Mouse (Mus musculus) urinary bladder, postnatal 14 days (tissue): ENCODE data around the gene Cdk19.

Source experiments
- DNase-seq: peaks from one replicate; pipeline ENCODE4 v3.0.0; 2021; ENCODE audit warnings: low spot score

Cdk19 gene

GRCm38 (mm10) chr10:40443371-40443770, 104.0 kb downstream of the Cdk19 start:
- no peak for DNase-seq

DNA sequence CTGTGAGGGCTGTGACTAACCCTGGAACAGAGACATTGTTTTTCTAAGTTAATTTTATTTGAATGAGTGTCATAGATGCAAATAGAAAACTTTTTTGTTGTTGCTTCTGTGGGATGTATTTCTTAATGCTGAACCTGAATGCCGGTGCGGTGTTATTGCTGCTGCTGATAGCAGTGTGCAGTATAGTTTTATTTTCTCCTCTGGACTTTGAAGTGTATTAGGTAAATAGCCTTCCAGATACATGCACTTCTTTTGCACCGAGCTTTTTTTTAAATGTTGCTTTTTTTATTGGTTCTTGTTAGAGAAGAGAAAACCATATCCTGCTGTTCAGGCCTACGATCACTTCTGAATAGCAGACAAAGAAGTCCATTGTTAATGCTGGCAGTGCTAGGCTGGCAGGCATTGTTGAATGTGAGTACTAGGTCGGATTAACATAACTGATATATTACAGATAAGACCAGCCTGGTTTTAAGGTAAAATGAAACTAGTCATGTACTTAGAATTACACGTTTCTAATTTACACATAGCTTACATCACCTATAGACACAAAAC, 104.5 kb downstream of the Cdk19 start:
- no peak for DNase-seq

- DNase-seq: no peak
These were observed 105.2 kb downstream of the Cdk19 start for GRCm38 (mm10) chr10:40444586-40444985.

DNA sequence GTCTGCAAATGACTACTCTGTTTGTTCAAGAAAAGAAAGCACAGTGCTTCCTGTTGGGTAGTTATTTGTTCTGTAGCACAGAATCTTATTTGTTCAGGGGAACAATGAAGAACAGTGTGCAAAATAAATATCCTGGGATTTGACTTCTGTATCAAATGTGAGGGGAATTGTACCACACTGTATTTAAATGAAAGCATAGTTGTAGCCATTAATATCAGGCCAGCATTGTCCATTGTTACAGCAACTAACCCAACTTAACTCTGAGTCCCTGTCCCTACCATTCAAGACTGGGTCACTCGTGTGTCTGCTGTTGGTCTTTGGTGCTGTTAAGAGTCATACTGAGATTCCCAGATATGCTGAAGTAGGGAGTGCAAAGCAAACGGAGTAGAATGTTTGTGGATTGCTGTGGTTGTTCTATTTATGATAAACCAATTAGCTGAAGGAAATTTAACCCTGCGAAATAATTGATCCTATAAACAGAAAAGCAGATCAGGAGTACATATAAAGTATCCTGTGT, 106.8 kb downstream of the Cdk19 start:
- DNase-seq: no peak

- no peak for DNase-seq
These were observed 107.3 kb downstream of the Cdk19 start for GRCm38 (mm10) chr10:40446630-40447029.

DNA sequence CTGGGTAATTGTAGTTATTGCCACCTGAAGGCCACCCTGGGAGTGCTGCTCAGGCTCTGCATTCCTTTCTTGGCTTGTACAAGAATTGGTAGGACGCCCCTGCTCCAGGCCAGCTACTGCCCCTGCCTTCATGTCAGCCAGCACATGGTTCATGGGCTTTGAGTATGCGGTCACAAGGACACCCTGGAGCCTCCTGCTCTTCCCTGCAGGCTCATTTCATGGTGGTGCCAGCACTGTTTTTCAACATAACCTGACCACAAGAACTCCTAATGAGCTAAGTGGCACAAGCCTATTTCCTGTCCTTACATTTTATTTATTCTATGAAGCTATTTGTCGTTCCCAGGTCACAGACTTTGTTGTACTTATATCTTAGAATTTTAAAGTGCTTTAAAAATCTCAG, 107.9 kb downstream of the Cdk19 start:
- DNase-seq: no peak

DNA sequence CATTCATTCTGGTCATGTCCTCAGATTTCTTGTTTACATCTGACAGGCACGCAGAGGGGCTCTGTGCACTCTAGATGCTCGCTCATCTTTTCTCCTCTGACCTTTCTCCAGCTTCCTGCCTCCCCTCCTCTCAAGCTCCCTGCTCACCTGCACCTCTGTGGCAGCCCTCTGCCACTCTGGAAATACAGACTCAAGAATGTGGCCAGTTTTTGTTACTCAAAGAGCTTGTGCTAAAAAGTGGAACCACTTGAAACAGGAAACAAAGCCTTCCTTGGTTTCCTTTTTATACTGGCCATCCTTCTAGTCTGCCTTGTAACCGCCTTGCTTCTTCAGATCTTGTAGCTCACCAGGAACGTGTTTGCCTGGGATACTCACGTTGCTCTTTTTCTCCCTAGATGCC, 108.6 kb downstream of the Cdk19 start:
- DNase-seq: no peak

DNA sequence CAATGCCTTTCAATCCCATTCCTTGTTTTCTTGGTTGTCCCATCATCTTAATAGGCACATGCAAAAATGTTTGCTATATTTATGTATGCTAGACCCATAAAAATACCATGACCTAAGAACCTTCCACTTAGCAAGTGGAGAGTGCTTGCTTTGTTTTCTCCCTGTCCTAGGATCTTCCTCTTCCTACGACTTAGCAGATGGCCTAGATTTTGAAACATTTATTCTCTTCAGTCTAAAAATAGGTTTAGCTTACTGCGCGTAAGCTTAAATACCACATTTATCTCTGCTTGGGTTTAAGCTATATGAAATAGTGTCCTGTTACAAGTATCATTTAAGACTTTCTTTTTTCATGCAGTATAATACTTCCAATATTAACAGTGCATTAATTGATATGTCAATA, 109.1 kb downstream of the Cdk19 start:
- DNase-seq: no peak

- no peak for DNase-seq
These were observed 110.2 kb downstream of the Cdk19 start for GRCm38 (mm10) chr10:40449571-40449970.

DNA sequence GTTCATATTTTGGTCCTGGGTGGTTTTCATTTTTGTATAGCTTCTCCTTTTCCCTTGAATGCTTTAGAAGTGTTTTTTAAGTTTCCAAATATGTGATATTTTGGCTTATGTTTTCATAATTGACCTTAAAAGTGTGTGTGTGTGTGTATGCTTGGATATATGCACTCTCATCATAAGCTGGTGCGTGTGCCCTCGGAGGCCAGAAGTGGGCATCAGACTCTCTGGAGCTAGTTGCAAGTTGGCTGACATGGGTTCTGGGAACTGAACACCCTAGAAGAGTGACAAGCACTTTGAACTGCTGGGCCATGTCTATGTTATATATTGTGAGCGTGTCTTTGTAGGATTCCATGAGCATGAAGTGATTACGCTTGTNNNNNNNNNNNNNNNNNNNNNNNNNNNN, 110.8 kb downstream of the Cdk19 start:
- no peak for DNase-seq

GRCm38 (mm10) chr10:40457116-40457515, 117.8 kb downstream of the Cdk19 start:
- no peak for DNase-seq

- no peak for DNase-seq
These were observed 119.8 kb downstream of the Cdk19 start for GRCm38 (mm10) chr10:40459141-40459540.

- DNase-seq: no peak
These were observed 122.0 kb downstream of the Cdk19 start for GRCm38 (mm10) chr10:40461362-40461761.

GRCm38 (mm10) chr10:40462257-40462656, 122.9 kb downstream of the Cdk19 start:
- no peak for DNase-seq

DNA sequence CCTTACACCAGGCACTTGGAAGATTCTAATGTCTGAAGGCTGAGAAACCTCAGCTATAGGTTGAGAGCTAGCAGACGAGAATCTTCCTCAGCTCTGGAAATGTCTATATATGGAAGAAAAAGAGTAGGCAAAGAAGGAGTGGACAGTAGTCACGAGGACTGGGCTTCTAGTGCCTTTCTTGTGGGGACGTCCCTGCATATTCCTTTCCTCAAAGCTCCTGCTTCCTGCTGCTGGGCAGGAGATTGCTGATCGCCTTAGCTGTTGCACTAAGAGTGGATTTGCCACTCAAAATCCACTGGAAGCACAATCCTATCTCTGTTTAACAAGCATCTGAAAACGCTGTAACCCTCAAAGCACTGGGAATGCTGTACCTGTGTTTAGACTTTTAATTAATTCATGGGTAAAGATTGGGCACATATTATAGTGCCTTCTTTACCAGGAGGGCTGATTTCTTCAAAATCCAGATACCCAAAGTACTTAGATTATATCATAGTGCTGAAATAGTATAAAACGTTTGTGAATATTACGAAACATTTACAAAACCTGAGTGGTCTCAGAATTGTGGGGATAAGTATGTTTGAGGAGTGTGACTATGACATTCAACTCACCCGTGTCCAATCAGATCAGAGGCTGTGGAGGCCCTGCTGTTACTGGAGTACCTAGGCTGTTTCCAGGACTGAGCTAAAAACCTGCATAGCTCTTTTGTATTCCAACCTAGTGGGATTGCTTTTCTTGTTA, 128.0 kb downstream of the Cdk19 start:
- DNase-seq: no peak

GRCm38 (mm10) chr10:40467912-40468254, 128.5 kb downstream of the Cdk19 start:
- no peak for DNase-seq

GRCm38 (mm10) chr10:40469145-40469544, 129.8 kb downstream of the Cdk19 start:
- DNase-seq: no peak

DNA sequence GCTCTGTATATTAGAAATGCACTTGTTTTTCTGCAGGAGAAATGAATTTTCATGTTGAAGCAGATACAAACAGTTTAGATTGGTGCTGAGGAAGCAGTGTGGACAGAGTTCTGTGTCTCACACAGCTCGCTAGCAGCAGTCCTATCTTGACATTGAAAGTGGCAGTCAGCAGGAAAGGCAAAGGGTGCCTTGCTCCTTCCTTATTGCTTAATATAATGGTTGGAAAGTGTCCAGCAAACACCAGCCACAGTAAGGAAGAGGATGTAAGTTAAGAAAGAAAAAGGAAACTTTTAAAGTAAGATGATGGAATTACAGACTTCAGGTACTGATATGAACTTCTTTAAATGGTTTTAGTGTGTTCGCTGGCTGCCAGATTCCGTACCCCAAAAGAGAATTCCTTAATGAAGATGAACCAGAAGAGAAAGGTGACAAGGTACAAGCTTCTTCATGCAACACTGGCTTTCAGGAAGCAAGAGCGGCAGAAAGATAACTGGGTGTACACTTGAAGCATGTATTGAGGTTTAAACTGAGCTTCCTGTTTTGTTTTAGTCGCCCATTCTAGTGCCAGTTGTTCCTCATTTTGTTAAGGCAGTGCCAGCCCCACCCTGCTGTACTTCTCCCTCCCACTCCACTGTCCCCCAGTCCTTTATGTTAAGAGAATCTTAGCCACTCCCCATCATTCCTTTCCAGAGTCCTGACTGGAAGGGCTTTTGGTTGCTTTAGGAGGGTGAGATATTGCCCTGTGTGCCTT, 137.3 kb downstream of the Cdk19 start:
- no peak for DNase-seq

GRCm38 (mm10) chr10:40477426-40478075, 138.2 kb downstream of the Cdk19 start:
- DNase-seq: no peak

DNA sequence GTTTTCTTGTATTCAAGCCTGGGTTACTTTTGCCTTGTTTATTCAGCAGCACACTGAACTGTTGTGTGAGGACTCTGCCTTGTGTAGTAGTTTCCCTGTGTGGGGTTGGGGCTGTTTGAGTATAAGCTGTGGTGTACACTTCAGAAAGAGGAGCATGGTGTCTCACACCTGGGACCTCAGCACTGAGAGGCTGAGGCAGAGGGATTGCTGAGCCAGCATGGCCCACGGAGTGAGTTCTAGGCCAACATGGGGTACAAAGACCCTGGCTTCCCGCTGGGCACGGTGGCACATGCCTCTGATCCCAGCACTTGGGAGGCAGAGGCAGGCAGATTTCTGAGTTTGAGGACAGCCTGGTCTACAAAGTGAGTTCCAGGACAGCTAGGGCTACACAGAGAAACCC, 139.3 kb downstream of the Cdk19 start:
- DNase-seq: no peak

GRCm38 (mm10) chr10:40479216-40479615, 139.9 kb downstream of the Cdk19 start:
- no peak for DNase-seq

GRCm38 (mm10) chr10:40479621-40480193, 140.3 kb downstream of the Cdk19 start:
- DNase-seq: no peak
